Mouse (Mus musculus) CH12.LX (cell line): ENCODE data around the gene Fam213a. TPM values are rescaled to one million over a fixed set of nuclear protein-coding genes. Genes with fewer than 3 reads are reported as not detected.
A peak's percentile ranks its signal among the peaks of the same experiment; 100 is the strongest.

Experiments
- DNase-seq: peaks from one replicate; pipeline ENCODE4 v3.0.0-alpha.2; 2013; ENCODE audit errors: extremely low read depth
- H3K27ac ChIP-seq: 2 replicates; pipeline ENCODE4 v1.5.1; 2012; ENCODE audit warnings: low read depth, mild to moderate bottlenecking, control low read depth, moderate library complexity; ENCODE audit not compliant: insufficient read depth
- H3K27me3 ChIP-seq: replicated peaks from 2 replicates; pipeline ENCODE3; 2012; ENCODE audit warnings: inconsistent platforms
- H3K36me3 ChIP-seq, 2 experiments: replicated peaks in 1 of 2; 2 replicates each; pipeline versions ENCODE3 to v1.6.1; 2012; ENCODE audit warnings: inconsistent platforms in 1 of 2, low read length in 1 of 2, mild to moderate bottlenecking in 1 of 2, mixed read lengths in 1 of 2, moderate library complexity in 1 of 2; ENCODE audit not compliant: control insufficient read depth in 1 of 2, insufficient read depth in 1 of 2
- H3K4me1 ChIP-seq, 2 experiments: 2 replicates each; pipeline ENCODE4 v1.6.1; 2012; ENCODE audit warnings: inconsistent platforms in 1 of 2, moderate library complexity in 1 of 2; ENCODE audit not compliant: insufficient read depth in 2 of 2, control insufficient read depth in 1 of 2
- H3K4me2 ChIP-seq: 2 replicates; pipeline ENCODE4 v1.6.1; 2012; ENCODE audit warnings: low read depth, mild to moderate bottlenecking, control low read depth; ENCODE audit not compliant: poor library complexity, insufficient read depth, severe bottlenecking
- H3K4me3 ChIP-seq, 3 experiments: fragments of 150-350 bp in 1 of 3; sonication (generic) in 1 of 3; replicated peaks in 1 of 3; 2 replicates each; pipeline versions ENCODE3 to v1.5.1; 2011 to 2012; ENCODE audit warnings: low read depth in 2 of 3, low read length in 2 of 3, mild to moderate bottlenecking in 2 of 3, moderate library complexity in 2 of 3, control low read depth in 1 of 3, improper control_type of control experiment in 1 of 3, inconsistent platforms in 1 of 3, mixed read lengths in 1 of 3; ENCODE audit not compliant: poor library complexity in 1 of 3
- H3K79me2 ChIP-seq: replicated peaks from 2 replicates; pipeline ENCODE4 v1.6.1; 2012; ENCODE audit warnings: mild to moderate bottlenecking, moderate library complexity; ENCODE audit not compliant: control insufficient read depth, poor library complexity, insufficient read depth, severe bottlenecking; ENCODE audit errors: extremely low read depth
- H3K9ac ChIP-seq: 2 replicates; pipeline ENCODE4 v1.6.1; 2012; ENCODE audit warnings: low read depth, mild to moderate bottlenecking, control low read depth, moderate library complexity; ENCODE audit not compliant: insufficient read depth
- H3K9me3 ChIP-seq: replicated peaks from 2 replicates; pipeline ENCODE3; 2012; ENCODE audit warnings: low read length, inconsistent platforms, mixed read lengths
- CHD2 ChIP-seq: IDR thresholded peaks from 2 replicates; pipeline ENCODE4 v1.6.1; 2011; ENCODE audit warnings: low read length, improper control_type of control experiment
- EP300 ChIP-seq: IDR thresholded peaks from 2 replicates; pipeline ENCODE4 v1.6.1; 2011; ENCODE audit warnings: low read length, improper control_type of control experiment
- ETS1 ChIP-seq: conservative IDR thresholded peaks from 2 replicates; pipeline ENCODE4 v1.6.1; 2012; ENCODE audit warnings: low read depth, mild to moderate bottlenecking, inconsistent platforms, low read length, improper control_type of control experiment, moderate library complexity
- HCFC1 ChIP-seq: IDR thresholded peaks from 2 replicates; pipeline ENCODE4 v1.6.1; 2012; ENCODE audit warnings: low read depth, mild to moderate bottlenecking, inconsistent platforms, low read length, improper control_type of control experiment
- IRF4 ChIP-seq: IDR thresholded peaks from 2 replicates; pipeline ENCODE4 v1.6.1; 2014; ENCODE audit warnings: low read depth, mild to moderate bottlenecking, inconsistent platforms, low read length, improper control_type of control experiment
- JUN ChIP-seq: IDR thresholded peaks from 2 replicates; pipeline ENCODE4 v1.6.1; 2011; ENCODE audit warnings: low read depth, mild to moderate bottlenecking, low read length, improper control_type of control experiment, moderate library complexity; ENCODE audit not compliant: insufficient read depth
- JUND ChIP-seq: conservative IDR thresholded peaks from 2 replicates; pipeline ENCODE4 v1.6.1; 2011; ENCODE audit warnings: low read depth, low read length, improper control_type of control experiment
- MAFK ChIP-seq: IDR thresholded peaks from 2 replicates; pipeline ENCODE4 v1.6.1; 2011; ENCODE audit warnings: low read length, improper control_type of control experiment; ENCODE audit not compliant: insufficient replicate concordance
- MAX ChIP-seq: IDR thresholded peaks from 2 replicates; pipeline ENCODE4 v1.6.1; 2011; ENCODE audit warnings: low read length, improper control_type of control experiment
- MAZ ChIP-seq: IDR thresholded peaks from 2 replicates; pipeline ENCODE4 v1.6.1; 2012; ENCODE audit warnings: low read depth, mild to moderate bottlenecking, inconsistent platforms, low read length, improper control_type of control experiment, moderate library complexity
- MEF2A ChIP-seq: IDR thresholded peaks from 2 replicates; pipeline ENCODE4 v1.6.1; 2014; ENCODE audit warnings: low read depth, mild to moderate bottlenecking, inconsistent platforms, low read length, improper control_type of control experiment, borderline replicate concordance
- MXI1 ChIP-seq: IDR thresholded peaks from 2 replicates; pipeline ENCODE4 v1.6.1; 2011; ENCODE audit warnings: mild to moderate bottlenecking, low read depth, low read length, improper control_type of control experiment
- MYC ChIP-seq: IDR thresholded peaks from 2 replicates; pipeline ENCODE4 v1.6.1; 2011; ENCODE audit warnings: low read depth, mild to moderate bottlenecking, improper control_type of control experiment, low read length
- NRF1 ChIP-seq: IDR thresholded peaks from 2 replicates; pipeline ENCODE4 v1.6.1; 2014; ENCODE audit warnings: low read depth, mild to moderate bottlenecking, inconsistent platforms, low read length, improper control_type of control experiment, moderate library complexity
- POLR2AphosphoS2 ChIP-seq: IDR thresholded peaks from 2 replicates; pipeline ENCODE4 v1.6.1; 2011; ENCODE audit warnings: low read depth, low read length, improper control_type of control experiment
- SIN3A ChIP-seq: IDR thresholded peaks from 2 replicates; pipeline ENCODE4 v1.6.1; 2012; ENCODE audit warnings: low read length, improper control_type of control experiment, inconsistent platforms
- TCF12 ChIP-seq: IDR thresholded peaks from 2 replicates; pipeline ENCODE4 v1.6.1; 2014; ENCODE audit warnings: low read depth, mild to moderate bottlenecking, inconsistent platforms, low read length, improper control_type of control experiment
- USF1 ChIP-seq: IDR thresholded peaks from 2 replicates; pipeline ENCODE4 v1.6.1; 2014; ENCODE audit warnings: low read depth, mild to moderate bottlenecking, inconsistent platforms, low read length, improper control_type of control experiment
- USF2 ChIP-seq: conservative IDR thresholded peaks from 2 replicates; pipeline ENCODE4 v1.6.1; 2011; ENCODE audit warnings: low read depth, low read length, improper control_type of control experiment
- ZMIZ1 ChIP-seq: IDR thresholded peaks from 2 replicates; pipeline ENCODE4 v1.6.1; 2012; ENCODE audit warnings: low read depth, mild to moderate bottlenecking, inconsistent platforms, low read length, improper control_type of control experiment
- ZNF384 ChIP-seq: IDR thresholded peaks from 2 replicates; pipeline ENCODE4 v1.6.1; 2012; ENCODE audit warnings: low read depth, low read length, improper control_type of control experiment, inconsistent platforms
- dilution Hi-C: fragments of 300-500 bp; cut with MboI; formaldehyde crosslinking; loops from 2 replicates; pipeline ENCODE4 v1.14.3; 2020; ENCODE audit warnings: low sequenced_read_pairs; ENCODE audit not compliant: extremely low pct_unique_long_range_greater_than_20kb, extremely low pct_ligation_motif_present
- in situ Hi-C: fragments of 300-500 bp; cut with MboI; formaldehyde crosslinking; loops from 3 replicates; pipeline ENCODE4 v1.14.3; 2019; ENCODE audit warnings: low sequenced_read_pairs, low pct_ligation_motif_present, low pct_unique_long_range_greater_than_20kb, mixed read lengths
- polyA plus RNA-seq: library from polyadenylated mRNA; unstranded; fragments of >175 nt; gene quantifications from 2 replicates; pipeline ENCODE4 v1.2.1, GENCODE M21; 2012; ENCODE audit warnings: low read depth; ENCODE audit not compliant: insufficient read length
- total RNA-seq, 2 experiments: library from RNA; depleted of rRNA; stranded (reverse); fragments of 300-350 nt in 1 of 2; fragments of >200 nt in 1 of 2; gene quantifications; 2 replicates each; pipeline ENCODE4 v1.2.3; 2012 to 2014

Fam213a gene
- total and polyA plus RNA-seq, 3 experiments: 11.6 to 17.1 (median 14.1) TPM

DNA sequence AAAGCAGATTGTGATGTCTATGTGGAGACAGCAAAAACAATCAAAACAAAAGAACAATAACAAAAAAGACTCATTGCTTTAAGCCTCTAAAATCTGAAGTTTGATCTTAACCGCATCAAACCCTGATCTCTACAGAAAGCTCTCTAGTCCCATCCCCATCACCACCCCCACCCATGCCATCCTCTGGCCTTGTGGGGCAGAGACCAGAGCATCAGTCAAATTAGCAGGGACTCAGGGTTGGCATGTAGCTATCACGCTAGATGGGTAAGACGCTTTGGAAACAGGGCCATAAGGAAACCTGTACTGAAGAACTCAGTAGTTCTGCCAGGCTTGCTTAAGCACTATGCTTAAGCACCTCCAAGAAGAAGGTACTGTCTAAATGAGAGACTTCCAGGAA lies 49.4 kb downstream of the Fam213a start:
- peaks cover 39% of the 10 kb centered on the region for H3K79me2 ChIP-seq
- TF ChIP-seq JUND (no peak), USF2 (no peak), CHD2 (no peak), USF1 (no peak), MEF2A (no peak), SIN3A (no peak), MXI1 (no peak), HCFC1 (no peak), IRF4 (no peak), ZNF384 (no peak), JUN (no peak), MAFK (no peak), MAZ (no peak), MAX (no peak), NRF1 (no peak), EP300 (no peak), POLR2AphosphoS2 (no peak), ETS1 (no peak), MYC (no peak), TCF12 (no peak)
- TF ChIP-seq, all 38 proteins: peak for 0
- dilution Hi-C loops (no loop called here), in situ Hi-C loops (no loop called here)
- Histone ChIP-seq H3K4me2 (no peak overlapping the region), H3K4me1 (peaks cover 27 to 68% of the 10 kb centered on the region in 2 experiments), H3K4me3 (no peak overlapping the region), H3K27me3 (no peaks in the 10 kb centered on the region), H3K9ac (no peak overlapping the region), H3K36me3 (peaks cover 0 to 3% of the 10 kb centered on the region in 2 experiments), H3K9me3 (no peaks in the 10 kb centered on the region), H3K27ac (no peak overlapping the region)
- no peak for DNase-seq

DNA sequence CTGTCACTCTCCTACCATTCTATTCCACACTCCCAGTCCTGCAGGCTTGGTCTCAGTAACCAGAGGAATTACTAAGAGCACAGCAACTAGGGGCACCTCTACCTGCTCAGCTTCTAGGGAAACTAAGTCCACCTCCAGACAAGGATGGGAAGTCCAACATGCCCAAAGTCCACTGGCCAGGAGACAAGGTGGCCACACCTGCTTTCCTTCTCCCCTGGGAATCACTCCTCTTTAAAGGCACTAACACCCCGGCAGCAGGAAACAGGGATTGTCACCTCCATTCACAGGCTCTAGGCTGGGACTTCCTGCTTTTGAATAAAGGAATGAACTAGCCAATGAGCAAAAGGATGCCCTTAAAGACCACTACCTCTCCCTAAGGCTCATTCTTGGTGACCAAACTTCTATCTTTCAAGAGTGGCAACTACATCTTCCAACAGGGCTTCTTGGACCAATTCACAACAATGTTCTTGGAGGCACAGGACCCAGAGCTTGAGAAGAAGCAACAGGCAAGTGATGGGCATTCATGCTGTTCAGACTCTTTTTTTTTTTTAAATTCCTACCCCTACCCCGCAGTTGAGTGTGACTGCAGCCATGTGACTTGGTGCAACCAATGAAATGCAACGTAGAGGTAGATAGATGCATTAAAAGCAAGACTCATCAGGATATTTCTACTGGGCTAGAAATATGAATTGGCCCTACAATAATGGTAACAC lies 49.9 kb downstream of the Fam213a start:
- in situ Hi-C loops (no loop called here), dilution Hi-C loops (no loop called here)
- Histone ChIP-seq H3K4me1 (peaks cover 30 to 68% of the 10 kb centered on the region in 2 experiments), H3K9ac (no peak overlapping the region), H3K4me3 (no peak overlapping the region), H3K36me3 (peaks cover 0 to 3% of the 10 kb centered on the region in 2 experiments), H3K27ac (no peak overlapping the region), H3K79me2 (peaks cover 41% of the 10 kb centered on the region), H3K4me2 (no peak overlapping the region), H3K27me3 (no peaks in the 10 kb centered on the region)
- no peak for DNase-seq
- TF ChIP-seq USF1: peak; percentile 22; the same call in 1 of the 2 replicates
- no peak for TF ChIP-seq ZMIZ1
- TF ChIP-seq, all 38 proteins: peak for 1
- no peaks in the 10 kb centered on the region for H3K9me3 ChIP-seq
